9 mouse cellular contexts compared by ENCODE assay signal in the genomic region with DNA sequence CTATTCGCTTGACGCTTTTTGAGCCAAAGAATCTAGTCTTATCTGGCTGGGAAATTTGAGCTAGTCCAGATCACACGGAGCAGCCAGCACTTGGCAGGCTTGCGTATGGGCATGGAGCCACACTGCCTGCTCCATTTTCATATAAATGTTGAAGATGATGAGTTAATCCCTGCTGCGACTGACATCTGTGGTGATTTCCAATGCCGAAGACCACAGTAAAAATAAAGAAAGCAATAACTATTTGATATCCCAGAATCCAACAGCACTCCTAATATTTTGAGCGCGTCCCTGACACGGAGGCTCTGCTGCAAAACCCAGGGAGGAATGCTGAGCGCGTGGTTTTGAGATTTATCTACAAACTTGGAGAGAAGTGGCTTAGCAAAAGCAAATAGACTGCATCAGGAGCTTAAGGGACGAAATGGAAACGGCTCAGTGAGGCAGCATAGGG.
DNase-seq lines count a peak whose midpoint lies in the region; ATAC-seq lines count a peak whose summit lies in the region.
"Had no signal": no experiment of that assay in that cellular context is flagged by ENCODE, and none has a peak within 500 bp of the region (broad histone marks: within the 10 kb centered on the region; RNA-seq: fewer than 3 reads in every experiment).

No protein-coding gene starts in this region.

- H3K4me2 ChIP-seq in hindbrain, embryonic 16.5 days (ENCODE audit: low read length): peak overlapping the region; percentile 7; the same call in 1 of the 2 replicates
- H3K4me2 ChIP-seq in hindbrain, embryonic 13.5 days: no peak overlapping the region

- H3K27me3 ChIP-seq in hindbrain, embryonic 16.5 days (replicated peaks; ENCODE audit: control insufficient read depth, insufficient read depth, low read length): no peaks in the 10 kb centered on the region
- H3K27me3 ChIP-seq in hindbrain, embryonic 13.5 days: no peaks in the 10 kb centered on the region

- no peaks in the 10 kb centered on the region for H3K36me3 ChIP-seq in hindbrain, embryonic 16.5 days (ENCODE audit: control insufficient read depth, insufficient read depth, low read length)
- H3K36me3 ChIP-seq in hindbrain, embryonic 13.5 days: no peaks in the 10 kb centered on the region

- peak; percentile 65 for ATAC-seq in hindbrain, embryonic 16.5 days
- ATAC-seq in hindbrain, embryonic 13.5 days (ENCODE audit: low FRiP score): no peak

- H3K4me1 ChIP-seq in hindbrain, embryonic 16.5 days (ENCODE audit: control insufficient read depth, insufficient read depth, low read depth, low read length): peaks cover 2% of the 10 kb centered on the region
- peaks cover 11% of the 10 kb centered on the region for H3K4me1 ChIP-seq in hindbrain, embryonic 13.5 days (replicated peaks)

- H3K9ac ChIP-seq in hindbrain, embryonic 16.5 days (ENCODE audit: low read depth, low read length): no peak overlapping the region
- no peak overlapping the region for H3K9ac ChIP-seq in hindbrain, embryonic 13.5 days
- H3K9ac ChIP-seq: liver, embryonic 14.5 days had no signal

- DNase-seq in adrenal gland, postnatal 14 days: peak; percentile 72
- DNase-seq in cerebellum, adult 9-10 months: peak; percentile 74
- DNase-seq in layer of hippocampus, adult 18-20 months (ENCODE audit: low spot score in 2 of 2): peak; percentile 70 to 80
- DNase-seq in B cell, adult 2 months: no peak
- DNase-seq in spleen, postnatal 4 days (ENCODE audit: low spot score in 2 of 2): no peak
- no peak for DNase-seq in testis, postnatal 10 days (ENCODE audit: low spot score)

- no peaks in the 10 kb centered on the region for H3K9me3 ChIP-seq in hindbrain, embryonic 16.5 days (ENCODE audit: control insufficient read depth, low read length)
- no peaks in the 10 kb centered on the region for H3K9me3 ChIP-seq in hindbrain, embryonic 13.5 days

- WGBS in hindbrain, embryonic 16.5 days: 73% methylated on average over 13 of the region's 13 CpGs
- WGBS in hindbrain, embryonic 13.5 days: 90% methylated on average over 13 of the region's 13 CpGs

- no peak overlapping the region; the same call in 1 of the 2 replicates for H3K27ac ChIP-seq in hindbrain, embryonic 16.5 days (ENCODE audit: low read depth, low read length)
- no peak overlapping the region for H3K27ac ChIP-seq in hindbrain, embryonic 13.5 days
- H3K27ac ChIP-seq: liver, embryonic 14.5 days had no signal

- no peak overlapping the region for H3K4me3 ChIP-seq in hindbrain, embryonic 16.5 days (ENCODE audit: low read length)
- H3K4me3 ChIP-seq in hindbrain, embryonic 13.5 days: no peak overlapping the region

Comparison
In these comparisons a context has a peak if more than half of its experiments do, and no peak if none do; other contexts are left out.
1. DNase-seq: peak in adrenal gland, postnatal 14 days (single experiment), cerebellum, adult 9-10 months (single experiment) and layer of hippocampus, adult 18-20 months (2 of 2); none in B cell, adult 2 months (0 of 2), spleen, postnatal 4 days (0 of 2) and testis, postnatal 10 days (single experiment).